Mouse (Mus musculus): ENCODE results near the gene Hist1h2ag.

The Hist1h2ag gene

GRCm38 (mm10) chr13:22036149-22036956 is 6.4 kb downstream of the Hist1h2ag start:
- peak; percentile 61 for DNase-seq

- peak; percentile 85 for DNase-seq
These were observed 7.2 kb downstream of the Hist1h2ag start, which contains the start of the genes Hist1h2ah and Hist1h2bk for GRCm38 (mm10) chr13:22035267-22036148. TSS of gene Hist1h2ah (minus strand) at chr13:22035568. TSS of gene Hist1h2bk (plus strand) at chr13:22035870.

- DNase-seq, result no peak
These were observed 8.1 kb downstream of the Hist1h2ag start for GRCm38 (mm10) chr13:22034443-22035266.

GRCm38 (mm10) chr13:22033741-22034442 is 8.9 kb downstream of the Hist1h2ag start:
- no peak for DNase-seq

- no peak for DNase-seq
These were observed 12.3 kb downstream of the Hist1h2ag start for GRCm38 (mm10) chr13:22030493-22030892.

- peak; percentile 63 for DNase-seq
These were observed 12.8 kb downstream of the Hist1h2ag start for GRCm38 (mm10) chr13:22029928-22030327.

GRCm38 (mm10) chr13:22028673-22029460 is 13.9 kb downstream of the Hist1h2ag start:
- peak; percentile 96 for DNase-seq

- peak; percentile 91 for DNase-seq
These were observed 16.4 kb downstream of the Hist1h2ag start for GRCm38 (mm10) chr13:22026058-22027031.

- peak; percentile 90 for DNase-seq
These were observed 20.5 kb downstream of the Hist1h2ag start for GRCm38 (mm10) chr13:22022241-22022640.

GRCm38 (mm10) chr13:22021581-22021980 is 21.2 kb downstream of the Hist1h2ag start:
- DNase-seq, result peak; percentile 56

GRCm38 (mm10) chr13:22020901-22021339 is 21.8 kb downstream of the Hist1h2ag start:
- DNase-seq, result peak; percentile 83

- DNase-seq, result peak; percentile 68
These were observed 22.6 kb downstream of the Hist1h2ag start for GRCm38 (mm10) chr13:22019934-22020835.

- DNase-seq, result peak; percentile 87
These were observed 27.0 kb downstream of the Hist1h2ag start for GRCm38 (mm10) chr13:22015479-22016450.

- no peak for DNase-seq
These were observed 28.3 kb downstream of the Hist1h2ag start for GRCm38 (mm10) chr13:22014411-22014845.

- no peak for DNase-seq
These were observed 29.0 kb downstream of the Hist1h2ag start for GRCm38 (mm10) chr13:22013716-22014115.

GRCm38 (mm10) chr13:22009642-22010041 is 33.1 kb downstream of the Hist1h2ag start, which contains the start of gene Prss16:
TSS of gene Prss16 (minus strand) at chr13:22009742.
- DNase-seq, result no peak

- no peak for DNase-seq
These were observed 34.0 kb downstream of the Hist1h2ag start for GRCm38 (mm10) chr13:22008707-22009106.

Data from liver (tissue).